Mouse (Mus musculus) CD8-positive naive resting alpha-beta T cell, adult 2 months (primary cell): ENCODE results near the gene 4930402F06Rik.

ENCODE experiments used
- DNase-seq, 2 experiments: peaks; one replicate each; pipeline ENCODE4 v3.0.0; 2022; ENCODE audit warnings: low read depth in 2 of 2, low spot score in 2 of 2

Gene 4930402F06Rik

DNA sequence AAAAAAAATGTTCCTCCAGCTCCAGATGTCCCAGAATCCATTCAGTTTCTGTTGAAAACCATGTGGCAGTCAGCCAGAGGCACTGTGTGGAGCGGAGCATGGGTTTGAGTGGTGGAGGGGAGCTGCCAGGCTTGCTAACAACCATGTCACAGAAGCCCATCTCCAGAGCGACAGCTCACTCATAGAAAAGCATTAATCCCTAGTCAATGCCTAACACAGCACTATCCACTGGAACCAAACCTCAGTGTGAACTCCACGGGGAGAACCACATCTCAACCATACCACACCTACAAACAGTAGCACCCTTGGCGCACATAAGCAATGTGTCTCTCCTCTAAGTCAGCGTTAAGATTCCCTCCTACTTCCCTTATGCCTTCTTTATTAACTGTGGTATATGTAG is at the start of gene 4930402F06Rik:
Gene 4930402F06Rik (minus strand): TSS at position 80 of the 400 bp plus-strand sequence.
- DNase-seq: no peak

DNA sequence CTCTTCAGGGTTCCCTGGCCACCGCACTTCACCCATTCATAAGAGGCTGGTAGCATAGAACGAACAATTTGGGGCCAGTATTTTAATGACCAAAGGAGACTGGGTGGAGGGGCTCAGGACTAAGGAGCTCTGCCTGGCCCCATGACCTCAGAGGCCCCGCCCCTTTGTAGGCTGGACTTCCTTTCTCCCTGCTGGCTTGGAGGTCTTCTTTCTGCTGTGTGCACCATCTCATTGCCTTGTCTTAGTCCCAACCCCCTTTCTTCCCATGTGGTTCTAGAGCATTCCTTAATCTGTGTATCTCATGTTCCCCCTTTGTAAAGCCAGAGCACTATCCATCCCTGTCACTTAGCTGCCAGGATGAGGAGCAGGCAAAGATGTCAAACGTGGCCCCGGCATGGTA is 49.3 kb upstream of the 4930402F06Rik start:
- DNase-seq: no peak

DNA sequence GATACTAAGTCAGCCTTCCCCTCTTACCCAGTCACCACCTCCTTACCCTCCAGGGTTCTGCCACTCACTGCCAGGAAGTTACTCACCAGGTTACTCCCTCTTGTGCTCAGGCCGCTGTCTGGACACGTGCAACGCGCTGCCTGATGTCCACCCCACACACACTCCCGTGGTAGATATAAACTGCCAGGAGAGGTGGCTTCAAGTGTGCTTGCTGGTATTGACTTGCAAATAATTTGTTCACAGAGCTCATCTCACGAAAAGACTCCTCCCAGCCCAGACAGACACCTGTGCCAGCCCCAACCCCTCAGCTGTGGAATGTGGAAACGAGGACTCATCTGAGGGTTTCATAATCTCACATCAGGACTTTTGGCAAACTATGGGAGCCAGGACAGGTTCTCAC is 48.6 kb upstream of the 4930402F06Rik start:
- DNase-seq: no peak

DNA sequence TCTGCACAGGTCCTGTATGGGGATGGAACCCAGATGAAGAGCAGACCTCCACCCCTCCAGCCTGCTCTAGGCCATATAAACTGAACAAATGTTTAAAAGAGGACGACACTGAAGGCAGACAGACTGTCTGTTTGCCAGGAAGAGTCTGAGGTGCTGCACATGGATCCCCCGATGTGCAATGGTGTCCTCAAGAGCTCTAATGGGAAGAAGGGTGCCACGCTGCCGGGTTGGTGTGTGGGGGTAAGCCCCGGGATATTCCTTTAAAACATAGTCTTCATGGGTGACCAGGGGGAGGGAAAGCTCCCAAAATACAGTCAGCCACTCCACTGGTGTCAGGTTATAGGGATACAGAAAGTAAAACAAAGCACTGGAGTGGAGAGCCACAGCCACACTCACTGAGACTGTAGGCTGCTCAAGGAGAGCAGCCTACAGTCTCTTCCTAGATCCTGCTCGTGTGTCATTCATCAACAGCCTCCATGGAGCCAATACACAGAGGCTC is 47.8 kb upstream of the 4930402F06Rik start:
- DNase-seq: no peak

DNA sequence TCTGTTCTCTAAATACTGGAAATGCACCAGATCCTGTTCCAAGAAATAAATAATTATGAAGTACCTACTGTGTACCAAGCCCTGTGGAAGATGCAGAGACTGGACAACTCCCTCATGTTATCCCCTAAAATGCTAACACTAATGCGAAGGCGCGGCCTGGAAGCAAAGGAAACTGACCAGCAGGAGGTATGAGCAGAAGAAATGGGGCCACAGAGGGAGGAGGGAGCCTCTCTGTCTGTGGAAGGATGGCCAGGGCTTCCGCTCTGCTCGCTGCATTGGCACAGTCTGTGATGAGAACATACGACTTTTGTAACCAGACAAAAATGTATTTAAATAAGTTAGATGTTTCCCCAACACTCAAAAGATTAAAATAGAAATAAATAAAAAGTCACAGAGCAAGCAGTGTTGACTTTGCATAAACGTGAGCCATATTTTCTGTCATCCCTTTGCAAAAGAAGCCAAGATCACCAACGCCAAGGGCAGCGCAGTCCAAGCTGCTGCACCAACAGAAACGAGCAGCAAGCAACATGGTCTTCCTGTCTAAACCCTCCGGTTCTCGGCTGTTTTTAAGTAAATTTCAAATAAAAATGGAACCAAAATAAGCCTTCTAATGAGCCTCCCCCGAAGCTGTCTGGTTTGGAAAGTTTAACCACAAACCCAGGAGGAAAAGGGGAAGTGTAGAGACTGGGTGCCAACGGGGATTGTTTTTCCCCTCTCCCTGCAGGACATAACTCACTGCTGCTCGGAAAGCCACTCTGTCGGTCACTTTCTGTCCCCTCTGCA is 47.2 kb upstream of the 4930402F06Rik start:
- no peak for DNase-seq

DNA sequence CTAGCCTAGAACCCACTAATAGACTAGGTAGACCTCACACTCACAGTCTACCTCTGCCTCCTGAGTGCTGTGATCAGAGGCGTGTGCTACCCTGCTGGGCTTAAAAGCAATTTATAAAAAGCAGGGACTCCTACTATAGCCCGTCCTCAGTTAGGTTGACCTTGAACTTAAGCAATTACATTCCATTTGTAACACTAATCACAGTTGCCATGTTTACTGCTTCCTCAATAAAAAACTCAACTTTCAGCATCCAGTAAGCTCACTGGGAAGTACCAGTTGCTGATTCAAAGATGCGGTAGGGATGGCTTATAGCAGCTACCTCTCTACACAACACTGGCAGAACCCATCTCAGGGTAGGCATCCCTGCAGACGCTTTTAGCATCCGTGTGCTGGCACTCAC is 46.4 kb upstream of the 4930402F06Rik start:
- no peak for DNase-seq

DNA sequence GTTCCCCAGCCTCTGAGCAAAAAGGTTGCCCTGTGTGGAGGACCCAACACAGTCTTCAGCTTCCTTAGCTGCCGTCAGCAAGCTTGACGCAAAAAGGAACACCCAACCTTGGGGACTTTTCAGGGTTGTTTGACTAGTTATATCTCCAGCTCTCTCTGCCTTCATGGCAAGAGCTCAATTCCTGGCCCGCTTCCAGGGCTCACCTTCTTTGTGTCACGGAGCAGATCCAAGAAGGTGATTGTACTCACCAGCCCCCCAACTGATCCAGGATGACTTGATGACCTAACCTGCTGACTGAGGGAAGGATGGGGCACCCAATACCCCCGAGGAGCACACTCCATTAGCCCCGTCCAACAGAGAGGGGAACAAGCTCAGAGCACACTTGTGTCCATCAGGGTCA is 45.1 kb upstream of the 4930402F06Rik start:
- no peak for DNase-seq

DNA sequence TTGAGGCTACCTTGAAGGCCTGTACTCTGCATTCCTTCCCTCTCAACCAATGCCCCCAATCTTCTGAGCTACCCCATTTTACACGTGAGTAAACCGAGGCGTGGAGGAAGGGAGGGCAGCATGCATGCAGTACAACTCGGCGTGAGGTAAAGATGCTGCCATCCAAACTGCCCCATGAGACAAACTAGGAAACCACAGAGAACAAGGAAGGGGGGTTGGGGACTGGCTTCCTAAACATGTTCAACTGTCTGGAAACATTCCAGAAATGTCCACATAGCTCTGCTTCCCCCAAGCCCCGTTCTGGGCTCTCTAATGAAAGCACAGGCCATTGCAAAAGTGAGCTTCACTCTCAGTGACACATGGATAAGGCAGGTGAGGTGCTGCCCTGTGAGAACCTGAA is 44.4 kb upstream of the 4930402F06Rik start:
- DNase-seq: no peak

DNA sequence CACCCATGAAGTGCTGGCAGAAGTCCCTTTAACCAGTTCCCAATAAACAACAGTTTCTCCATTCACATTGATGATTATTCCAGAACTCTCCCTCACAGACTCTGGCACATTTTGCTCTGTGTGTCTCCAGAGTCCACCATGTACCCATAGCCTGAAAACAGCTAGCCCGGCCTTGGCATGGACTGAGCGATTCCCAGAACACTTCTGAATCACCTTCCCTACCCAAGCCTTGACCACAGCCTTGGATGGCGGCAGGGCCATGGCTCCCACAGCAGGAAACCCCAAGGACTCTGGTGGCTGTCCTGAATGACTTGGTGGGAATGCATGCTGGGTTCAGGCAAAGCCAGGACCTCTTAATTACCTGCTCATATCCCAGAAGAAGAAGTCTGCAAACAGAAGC is 43.5 kb upstream of the 4930402F06Rik start:
- no peak for DNase-seq

DNA sequence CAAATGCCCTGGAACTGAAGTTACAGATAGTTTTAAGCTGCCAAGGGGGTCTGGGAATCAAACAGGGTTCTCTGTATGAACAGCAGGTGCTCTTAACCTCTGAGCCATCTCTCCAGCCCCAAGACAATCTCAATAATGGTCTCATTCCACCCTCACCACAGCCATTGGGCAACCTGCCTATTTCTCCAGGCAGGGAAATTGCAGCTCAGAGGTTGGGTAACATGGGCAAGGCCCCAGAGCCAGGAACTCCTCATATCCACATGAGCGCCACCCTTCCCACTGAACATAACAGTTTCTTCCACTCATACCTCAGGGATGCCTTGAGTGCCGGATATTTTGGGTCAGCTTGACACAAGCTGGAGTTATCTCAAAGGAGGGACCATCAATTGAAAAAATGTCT is 40.8 kb upstream of the 4930402F06Rik start:
- no peak for DNase-seq

DNA sequence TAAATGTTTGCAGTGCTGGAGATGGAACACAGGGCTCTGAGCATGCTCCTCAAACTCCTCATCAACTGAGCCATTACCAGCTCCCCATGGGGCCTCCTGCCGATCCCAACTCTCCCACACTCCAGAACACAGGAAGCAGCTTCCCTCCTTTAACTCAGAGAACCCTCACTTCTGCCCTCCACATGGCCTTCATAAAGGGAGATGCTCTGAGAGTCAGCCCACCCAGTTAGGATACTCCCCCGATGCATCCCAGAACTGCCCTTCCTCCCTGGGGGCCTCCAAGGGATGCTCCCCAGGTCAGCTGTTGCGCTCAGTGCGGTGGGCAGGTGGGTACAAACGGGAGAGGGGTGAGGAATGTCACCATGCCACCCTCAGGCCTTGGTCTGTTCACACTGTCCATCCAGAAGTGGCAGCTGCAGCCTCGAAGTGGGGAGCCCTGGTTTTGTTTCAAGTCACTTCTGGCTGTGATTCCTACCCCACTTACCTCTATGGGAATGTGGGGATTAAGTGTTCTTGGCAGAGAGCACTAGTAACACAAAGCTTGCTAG is 37.7 kb upstream of the 4930402F06Rik start:
- DNase-seq: no peak

DNA sequence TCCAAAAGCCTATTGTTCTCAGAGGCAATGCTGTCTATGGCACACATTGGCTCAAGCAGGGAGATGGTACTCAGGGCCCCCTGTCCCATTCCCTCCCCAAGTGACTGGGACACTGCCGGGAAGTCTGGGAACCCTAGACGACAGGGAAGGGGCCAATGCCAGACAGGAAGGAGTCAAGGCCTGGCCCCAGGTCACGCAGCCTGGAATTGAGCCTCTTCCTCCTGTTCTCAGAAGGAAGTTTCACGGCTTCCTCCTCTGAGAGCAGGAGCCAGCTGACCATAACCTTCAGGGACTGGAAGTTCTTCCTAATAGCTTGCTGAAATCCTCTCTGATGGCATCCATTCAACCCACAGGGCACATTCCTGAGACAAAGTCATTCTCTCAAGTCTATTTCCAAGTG is 36.5 kb upstream of the 4930402F06Rik start:
- no peak for DNase-seq

DNA sequence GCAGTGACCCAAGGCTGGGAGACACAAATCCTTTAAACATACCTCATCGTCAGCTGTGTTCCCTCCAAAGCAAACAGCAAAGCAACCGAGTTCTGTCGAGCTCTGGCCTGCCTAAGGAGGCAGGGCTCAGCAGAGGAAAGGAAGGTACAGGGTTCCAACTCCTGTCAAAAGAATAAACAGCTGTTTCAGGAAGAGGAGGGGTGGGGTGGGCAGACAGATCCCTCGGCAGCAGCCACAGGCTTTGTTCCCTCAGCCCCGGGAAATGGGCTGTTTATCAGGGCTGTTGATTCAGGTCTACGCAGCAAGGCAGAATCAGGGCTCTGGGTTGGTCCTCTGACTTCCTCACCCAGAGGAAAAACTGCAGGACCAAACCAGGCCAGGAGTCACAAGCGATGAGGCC is 35.5 kb upstream of the 4930402F06Rik start:
- no peak for DNase-seq

DNA sequence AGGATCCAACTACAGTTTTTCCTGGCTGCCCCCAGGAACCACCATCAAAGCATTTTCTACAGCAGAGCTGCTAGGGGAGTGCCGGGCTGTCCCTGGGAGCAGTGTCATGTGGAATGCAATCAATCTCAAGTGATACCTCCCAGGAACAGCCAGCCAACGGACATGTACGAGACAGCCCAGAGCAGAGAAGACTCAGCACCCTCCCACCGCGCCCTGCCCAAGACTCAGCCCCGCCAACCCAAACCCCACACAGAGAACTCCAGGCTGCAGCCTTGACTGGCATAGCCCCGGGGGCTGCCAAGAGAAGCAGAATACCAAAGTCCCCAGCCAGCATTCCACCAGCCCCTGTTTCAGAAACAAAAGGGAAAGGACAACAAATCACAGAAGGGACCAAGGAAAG is 35.0 kb upstream of the 4930402F06Rik start:
- no peak for DNase-seq

DNA sequence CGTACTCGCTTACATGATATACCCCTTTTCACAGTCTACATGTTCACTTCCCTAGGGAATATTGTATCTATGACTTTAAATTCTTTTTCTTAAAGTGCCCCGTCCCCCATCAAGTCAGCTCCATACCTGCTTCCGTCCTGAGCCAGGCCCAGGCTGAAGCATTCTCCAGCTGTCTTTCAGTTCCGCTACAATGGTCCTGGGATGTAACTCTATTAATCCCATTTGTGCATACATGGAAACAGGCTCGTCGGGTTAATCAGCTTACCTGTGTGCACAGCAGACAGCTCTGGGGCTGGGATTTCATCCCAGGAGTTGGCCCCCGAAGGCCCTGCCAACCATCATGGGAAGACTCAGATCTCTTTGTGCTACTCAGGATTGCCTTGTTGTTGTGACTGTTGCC is 33.8 kb upstream of the 4930402F06Rik start:
- no peak for DNase-seq

DNA sequence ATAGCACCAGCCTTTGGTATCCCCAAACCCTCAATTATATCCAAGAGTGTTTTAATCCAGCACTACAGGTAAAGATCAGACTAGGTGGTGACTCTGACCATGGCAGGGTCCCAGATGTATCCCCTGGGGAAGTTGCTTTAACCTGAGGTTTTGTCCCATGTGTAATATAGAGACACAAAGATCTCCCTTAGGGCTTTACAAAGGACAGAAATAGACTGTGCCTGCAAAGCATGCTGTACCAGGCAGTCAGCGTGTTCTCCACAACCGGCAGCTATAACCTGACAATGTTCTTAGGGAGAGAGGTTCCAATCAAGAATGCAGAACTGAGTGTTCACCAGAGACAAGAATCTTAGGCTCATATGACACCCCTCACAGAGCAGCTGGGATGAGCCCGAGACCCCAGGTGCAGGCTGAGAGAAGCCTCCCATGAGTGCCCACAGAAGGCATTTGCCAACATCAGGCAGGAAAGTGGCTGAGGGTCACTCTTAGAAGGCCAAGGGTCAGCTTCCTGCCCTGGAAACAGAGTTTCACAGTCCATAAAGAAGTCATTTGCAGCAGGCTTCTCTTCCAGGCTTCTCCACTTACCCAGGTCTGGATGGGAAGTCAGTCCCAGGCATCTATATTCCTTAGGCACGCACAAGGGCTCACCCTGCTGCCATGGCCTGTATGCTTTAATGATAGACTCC is 31.8 kb upstream of the 4930402F06Rik start:
- DNase-seq: no peak

DNA sequence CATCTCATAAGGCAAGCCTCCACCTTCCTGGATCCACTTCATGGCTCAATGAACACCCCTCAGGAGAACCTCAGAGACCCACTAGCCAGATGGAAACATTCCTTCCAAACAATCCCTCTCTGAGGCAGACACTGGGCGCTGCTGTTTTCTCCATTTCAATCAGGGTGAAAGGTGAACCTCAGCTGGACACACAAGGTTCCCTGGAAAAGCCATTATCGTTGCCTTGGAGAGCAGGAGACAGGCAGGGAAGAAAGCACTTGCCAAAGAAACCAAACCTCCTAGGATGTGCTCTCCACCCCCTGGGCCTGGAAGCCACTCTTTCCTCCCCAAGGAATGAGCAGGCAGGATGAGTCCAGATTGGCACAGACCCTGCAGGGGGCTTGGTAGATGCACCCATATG is 30.6 kb upstream of the 4930402F06Rik start:
- no peak for DNase-seq

DNA sequence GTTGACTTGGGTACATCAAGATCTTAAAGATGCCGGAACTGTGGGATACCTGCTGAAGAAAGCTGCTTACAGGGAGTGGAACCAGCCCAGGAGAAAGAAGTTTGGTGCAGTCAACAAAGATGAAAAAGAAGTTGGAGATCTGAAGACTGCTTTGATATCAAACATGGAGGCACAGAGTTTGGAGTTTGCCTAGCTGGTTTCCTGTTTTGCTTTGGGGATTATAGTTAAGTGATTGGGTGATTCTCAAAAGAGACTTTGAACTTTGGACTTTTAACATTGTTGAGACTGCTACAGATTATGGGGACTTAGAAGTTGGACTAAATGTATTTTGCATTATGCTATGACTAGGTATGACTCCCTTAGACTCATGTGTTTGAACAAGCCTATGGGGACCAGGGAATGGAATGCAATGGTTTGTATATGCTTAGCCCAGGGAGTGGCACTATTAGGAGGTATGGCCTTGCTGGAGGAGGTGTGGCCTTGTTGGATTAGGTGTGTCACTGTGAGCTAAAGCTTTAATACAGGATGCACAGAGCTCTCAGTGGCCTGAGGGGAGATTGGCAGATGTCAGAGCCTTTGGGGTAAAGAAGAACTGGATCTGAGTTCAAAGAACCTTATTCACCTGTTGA is 26.9 kb upstream of the 4930402F06Rik start:
- DNase-seq: no peak

DNA sequence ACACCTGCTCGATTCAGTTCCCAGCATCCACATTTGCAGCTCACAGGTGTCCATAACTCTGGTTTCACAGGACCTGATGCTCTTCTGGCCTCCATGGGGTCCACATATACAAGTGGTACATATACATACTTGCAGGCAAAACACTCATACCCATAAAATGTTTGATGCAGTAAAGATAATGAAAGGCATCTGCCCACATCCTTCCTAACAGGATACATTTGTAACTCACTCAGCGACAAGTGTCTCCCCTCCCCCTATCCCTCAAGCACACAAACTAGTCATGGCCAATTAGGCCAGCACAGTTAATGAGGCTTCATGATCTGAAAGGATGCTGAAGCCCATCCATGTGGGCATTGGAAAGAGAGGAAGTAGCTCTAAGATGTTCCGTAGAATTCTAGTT is 25.4 kb upstream of the 4930402F06Rik start:
- peak; percentile 12 to 36 for DNase-seq

DNA sequence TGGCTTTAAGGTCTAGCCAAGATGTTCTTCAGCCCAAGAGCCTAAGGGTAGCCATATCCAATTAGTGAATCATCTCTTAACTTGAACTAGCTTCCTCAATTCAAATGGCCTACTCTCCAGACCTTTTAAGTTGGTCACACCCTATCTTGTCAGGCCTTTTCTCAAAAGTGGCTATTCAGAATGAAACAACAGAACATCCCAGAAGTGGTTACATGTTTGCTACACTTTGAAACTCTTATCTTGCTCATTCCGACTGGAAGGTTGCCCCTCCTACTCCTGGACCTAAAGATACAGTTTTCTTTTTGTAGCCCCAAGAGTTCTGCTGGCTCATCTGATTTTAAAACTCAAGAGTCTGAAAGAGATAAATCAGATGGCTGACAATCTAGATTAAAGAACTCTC is 23.7 kb upstream of the 4930402F06Rik start:
- no peak for DNase-seq

DNA sequence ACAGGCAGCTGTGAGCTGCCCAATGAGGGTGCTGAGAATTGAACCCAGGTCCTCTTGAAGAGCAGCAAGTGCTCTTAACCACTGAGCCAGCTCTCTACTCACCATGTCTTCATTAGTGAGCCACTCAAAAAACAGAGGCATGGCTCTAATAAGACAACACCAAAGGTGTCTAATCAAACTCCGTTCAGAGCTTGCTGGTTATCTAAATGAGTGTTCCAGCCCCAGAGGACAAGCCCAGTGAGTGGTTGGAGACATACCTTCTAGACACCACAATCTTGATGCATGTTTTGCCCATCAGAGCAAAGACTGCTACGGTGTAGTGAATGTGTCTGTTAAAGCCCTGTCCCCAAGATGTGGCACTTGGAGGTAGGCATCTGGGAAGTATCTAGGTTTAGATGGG is 22.7 kb upstream of the 4930402F06Rik start:
- no peak for DNase-seq

DNA sequence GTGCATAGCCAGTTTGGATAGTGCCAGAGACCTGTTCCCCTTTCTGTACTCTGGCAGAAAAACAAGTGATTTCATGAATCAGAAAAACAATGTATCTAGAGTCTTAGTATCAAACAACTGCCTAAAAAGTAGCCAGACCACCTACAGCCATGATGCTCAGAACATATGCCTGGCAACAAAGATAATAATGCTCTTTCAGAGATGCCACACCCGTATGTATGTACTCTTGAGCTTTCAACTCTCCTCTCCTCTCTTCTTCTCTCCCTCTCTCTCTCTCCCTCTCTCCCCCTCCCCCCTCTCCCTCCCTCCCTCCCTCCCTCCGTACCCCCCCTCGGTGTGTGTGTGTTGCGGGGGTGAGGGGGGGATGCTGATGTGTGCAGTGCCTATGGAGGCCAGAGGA is 22.3 kb upstream of the 4930402F06Rik start:
- DNase-seq: no peak
